Mouse (Mus musculus) CH12.LX (cell line): Measurements from ENCODE around the gene Il1f10. TPM values are rescaled to one million over a fixed set of nuclear protein-coding genes. Genes with fewer than 3 reads are reported as not detected.

ENCODE experiments used
- DNase-seq: peaks from one replicate; pipeline ENCODE4 v3.0.0-alpha.2; 2013; ENCODE audit errors: extremely low read depth
- H3K27ac ChIP-seq: 2 replicates; pipeline ENCODE4 v1.5.1; 2012; ENCODE audit warnings: low read depth, mild to moderate bottlenecking, control low read depth, moderate library complexity; ENCODE audit not compliant: insufficient read depth
- H3K27me3 ChIP-seq: replicated peaks from 2 replicates; pipeline ENCODE3; 2012; ENCODE audit warnings: inconsistent platforms
- H3K36me3 ChIP-seq, 2 experiments: replicated peaks in 1 of 2; 2 replicates each; pipeline versions ENCODE3 to v1.6.1; 2012; ENCODE audit warnings: inconsistent platforms in 1 of 2, low read length in 1 of 2, mild to moderate bottlenecking in 1 of 2, mixed read lengths in 1 of 2, moderate library complexity in 1 of 2; ENCODE audit not compliant: control insufficient read depth in 1 of 2, insufficient read depth in 1 of 2
- H3K4me1 ChIP-seq, 2 experiments: 2 replicates each; pipeline ENCODE4 v1.6.1; 2012; ENCODE audit warnings: inconsistent platforms in 1 of 2, moderate library complexity in 1 of 2; ENCODE audit not compliant: insufficient read depth in 2 of 2, control insufficient read depth in 1 of 2
- H3K4me2 ChIP-seq: 2 replicates; pipeline ENCODE4 v1.6.1; 2012; ENCODE audit warnings: low read depth, mild to moderate bottlenecking, control low read depth; ENCODE audit not compliant: poor library complexity, insufficient read depth, severe bottlenecking
- H3K4me3 ChIP-seq, 3 experiments: fragments of 150-350 bp in 1 of 3; sonication (generic) in 1 of 3; replicated peaks in 1 of 3; 2 replicates each; pipeline versions ENCODE3 to v1.5.1; 2011 to 2012; ENCODE audit warnings: low read depth in 2 of 3, low read length in 2 of 3, mild to moderate bottlenecking in 2 of 3, moderate library complexity in 2 of 3, control low read depth in 1 of 3, improper control_type of control experiment in 1 of 3, inconsistent platforms in 1 of 3, mixed read lengths in 1 of 3; ENCODE audit not compliant: poor library complexity in 1 of 3
- H3K79me2 ChIP-seq: replicated peaks from 2 replicates; pipeline ENCODE4 v1.6.1; 2012; ENCODE audit warnings: mild to moderate bottlenecking, moderate library complexity; ENCODE audit not compliant: control insufficient read depth, poor library complexity, insufficient read depth, severe bottlenecking; ENCODE audit errors: extremely low read depth
- H3K9ac ChIP-seq: 2 replicates; pipeline ENCODE4 v1.6.1; 2012; ENCODE audit warnings: low read depth, mild to moderate bottlenecking, control low read depth, moderate library complexity; ENCODE audit not compliant: insufficient read depth
- H3K9me3 ChIP-seq: replicated peaks from 2 replicates; pipeline ENCODE3; 2012; ENCODE audit warnings: low read length, inconsistent platforms, mixed read lengths
- BHLHE40 ChIP-seq: IDR thresholded peaks from 2 replicates; pipeline ENCODE4 v1.6.1; 2011; ENCODE audit warnings: mild to moderate bottlenecking, low read depth, low read length, improper control_type of control experiment
- CHD2 ChIP-seq: IDR thresholded peaks from 2 replicates; pipeline ENCODE4 v1.6.1; 2011; ENCODE audit warnings: low read length, improper control_type of control experiment
- E2F4 ChIP-seq: IDR thresholded peaks from 2 replicates; pipeline ENCODE4 v1.6.1; 2011; ENCODE audit warnings: low read depth, low read length, improper control_type of control experiment; ENCODE audit not compliant: insufficient replicate concordance
- ELF1 ChIP-seq: IDR thresholded peaks from 2 replicates; pipeline ENCODE4 v1.6.1; 2014; ENCODE audit warnings: low read depth, mild to moderate bottlenecking, inconsistent platforms, low read length, improper control_type of control experiment
- EP300 ChIP-seq: IDR thresholded peaks from 2 replicates; pipeline ENCODE4 v1.6.1; 2011; ENCODE audit warnings: low read length, improper control_type of control experiment
- ETS1 ChIP-seq: conservative IDR thresholded peaks from 2 replicates; pipeline ENCODE4 v1.6.1; 2012; ENCODE audit warnings: low read depth, mild to moderate bottlenecking, inconsistent platforms, low read length, improper control_type of control experiment, moderate library complexity
- HCFC1 ChIP-seq: IDR thresholded peaks from 2 replicates; pipeline ENCODE4 v1.6.1; 2012; ENCODE audit warnings: low read depth, mild to moderate bottlenecking, inconsistent platforms, low read length, improper control_type of control experiment
- KAT2A ChIP-seq: IDR thresholded peaks from 2 replicates; pipeline ENCODE4 v1.6.1; 2012; ENCODE audit warnings: low read length, improper control_type of control experiment, inconsistent platforms; ENCODE audit not compliant: insufficient replicate concordance
- MAFK ChIP-seq: IDR thresholded peaks from 2 replicates; pipeline ENCODE4 v1.6.1; 2011; ENCODE audit warnings: low read length, improper control_type of control experiment; ENCODE audit not compliant: insufficient replicate concordance
- MAZ ChIP-seq: IDR thresholded peaks from 2 replicates; pipeline ENCODE4 v1.6.1; 2012; ENCODE audit warnings: low read depth, mild to moderate bottlenecking, inconsistent platforms, low read length, improper control_type of control experiment, moderate library complexity
- MEF2A ChIP-seq: IDR thresholded peaks from 2 replicates; pipeline ENCODE4 v1.6.1; 2014; ENCODE audit warnings: low read depth, mild to moderate bottlenecking, inconsistent platforms, low read length, improper control_type of control experiment, borderline replicate concordance
- MYC ChIP-seq: IDR thresholded peaks from 2 replicates; pipeline ENCODE4 v1.6.1; 2011; ENCODE audit warnings: low read depth, mild to moderate bottlenecking, improper control_type of control experiment, low read length
- NELFE ChIP-seq: IDR thresholded peaks from 2 replicates; pipeline ENCODE4 v1.6.1; 2011; ENCODE audit warnings: low read depth, low read length, improper control_type of control experiment
- NRF1 ChIP-seq: IDR thresholded peaks from 2 replicates; pipeline ENCODE4 v1.6.1; 2014; ENCODE audit warnings: low read depth, mild to moderate bottlenecking, inconsistent platforms, low read length, improper control_type of control experiment, moderate library complexity
- PAX5 ChIP-seq: IDR thresholded peaks from 2 replicates; pipeline ENCODE4 v1.6.1; 2012; ENCODE audit warnings: low read length, inconsistent platforms, mixed read lengths
- POLR2A ChIP-seq: IDR thresholded peaks from 2 replicates; pipeline ENCODE4 v1.6.1; 2011; ENCODE audit warnings: low read depth, mild to moderate bottlenecking, improper control_type of control experiment, low read length
- SMC3 ChIP-seq: IDR thresholded peaks from 2 replicates; pipeline ENCODE4 v1.6.1; 2011; ENCODE audit warnings: low read depth, low read length, improper control_type of control experiment
- TBP ChIP-seq: conservative IDR thresholded peaks from 2 replicates; pipeline ENCODE4 v1.6.1; 2011; ENCODE audit warnings: low read depth, low read length, improper control_type of control experiment
- USF2 ChIP-seq: conservative IDR thresholded peaks from 2 replicates; pipeline ENCODE4 v1.6.1; 2011; ENCODE audit warnings: low read depth, low read length, improper control_type of control experiment
- ZC3H11A ChIP-seq: IDR thresholded peaks from 2 replicates; pipeline ENCODE4 v1.6.1; 2012; ENCODE audit warnings: low read depth, mild to moderate bottlenecking, inconsistent platforms, low read length, improper control_type of control experiment
- ZKSCAN1 ChIP-seq: IDR thresholded peaks from 2 replicates; pipeline ENCODE4 v1.6.1; 2012; ENCODE audit warnings: low read depth, inconsistent platforms, low read length, improper control_type of control experiment, borderline replicate concordance
- ZMIZ1 ChIP-seq: IDR thresholded peaks from 2 replicates; pipeline ENCODE4 v1.6.1; 2012; ENCODE audit warnings: low read depth, mild to moderate bottlenecking, inconsistent platforms, low read length, improper control_type of control experiment
- ZNF384 ChIP-seq: IDR thresholded peaks from 2 replicates; pipeline ENCODE4 v1.6.1; 2012; ENCODE audit warnings: low read depth, low read length, improper control_type of control experiment, inconsistent platforms
- dilution Hi-C: fragments of 300-500 bp; cut with MboI; formaldehyde crosslinking; loops from 2 replicates; pipeline ENCODE4 v1.14.3; 2020; ENCODE audit warnings: low sequenced_read_pairs; ENCODE audit not compliant: extremely low pct_unique_long_range_greater_than_20kb, extremely low pct_ligation_motif_present
- in situ Hi-C: fragments of 300-500 bp; cut with MboI; formaldehyde crosslinking; loops from 3 replicates; pipeline ENCODE4 v1.14.3; 2019; ENCODE audit warnings: low sequenced_read_pairs, low pct_ligation_motif_present, low pct_unique_long_range_greater_than_20kb, mixed read lengths
- polyA plus RNA-seq: library from polyadenylated mRNA; unstranded; fragments of >175 nt; gene quantifications from 2 replicates; pipeline ENCODE4 v1.2.1, GENCODE M21; 2012; ENCODE audit warnings: low read depth; ENCODE audit not compliant: insufficient read length
- total RNA-seq, 2 experiments: library from RNA; depleted of rRNA; stranded (reverse); fragments of 300-350 nt in 1 of 2; fragments of >200 nt in 1 of 2; gene quantifications; 2 replicates each; pipeline ENCODE4 v1.2.3; 2012 to 2014

Gene Il1f10
- total RNA-seq (2012; rRNA removed) (not detected in 2 replicates), total RNA-seq (2014; rRNA removed) (not detected in 2 replicates), polyA plus RNA-seq (not detected in 2 replicates)

DNA sequence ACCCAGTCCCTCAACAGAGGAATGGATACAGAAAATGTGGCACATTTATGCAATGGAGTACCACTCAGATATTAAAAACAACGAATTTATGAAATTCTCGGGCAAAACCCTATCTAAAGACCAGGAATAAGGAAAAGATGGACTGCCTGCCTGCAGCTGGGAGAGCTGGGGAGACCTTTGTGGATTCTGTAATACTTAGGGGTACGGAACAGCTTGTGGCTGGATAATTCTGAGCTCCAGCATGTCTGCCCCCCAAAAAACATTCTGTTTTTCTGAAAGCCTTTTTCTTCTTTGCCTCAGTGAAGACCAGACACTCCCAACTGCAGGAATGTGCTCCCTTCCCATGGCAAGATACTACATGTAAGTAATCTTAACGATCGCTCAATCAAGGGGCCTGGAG is at the start of gene Il1f10:
Gene Il1f10 (plus strand): TSS at position 301 of the 400 bp plus-strand sequence.
- H3K4me1 ChIP-seq: no peaks in the 10 kb centered on the region
- no peak within 1 kb of the TSS for H3K9ac ChIP-seq
- H3K4me3 ChIP-seq: no peak within 1 kb of the TSS
- no peaks in the 10 kb centered on the region for H3K27me3 ChIP-seq
- H3K36me3 ChIP-seq: no peaks in the 10 kb centered on the region
- H3K9me3 ChIP-seq: no peaks in the 10 kb centered on the region
- no peaks in the 10 kb centered on the region for H3K79me2 ChIP-seq
- in situ Hi-C loops (loop anchor here (10.0 kb wide), 1 partner anchor 274 kb away; no protein-coding TSS in a partner anchor), dilution Hi-C loops (no loop called here)
- H3K4me2 ChIP-seq: no peak within 1 kb of the TSS
- DNase-seq: no peak
- TF ChIP-seq ZC3H11A (no peak), MEF2A (no peak), E2F4 (no peak), ZNF384 (no peak), MAFK (no peak), TBP (no peak), MYC (no peak), BHLHE40 (no peak), MAZ (no peak), ELF1 (no peak), CHD2 (no peak), USF2 (no peak), ETS1 (no peak), POLR2A (no peak), ZKSCAN1 (no peak), EP300 (no peak), NELFE (no peak), NRF1 (no peak)
- H3K27ac ChIP-seq: no peak within 1 kb of the TSS

DNA sequence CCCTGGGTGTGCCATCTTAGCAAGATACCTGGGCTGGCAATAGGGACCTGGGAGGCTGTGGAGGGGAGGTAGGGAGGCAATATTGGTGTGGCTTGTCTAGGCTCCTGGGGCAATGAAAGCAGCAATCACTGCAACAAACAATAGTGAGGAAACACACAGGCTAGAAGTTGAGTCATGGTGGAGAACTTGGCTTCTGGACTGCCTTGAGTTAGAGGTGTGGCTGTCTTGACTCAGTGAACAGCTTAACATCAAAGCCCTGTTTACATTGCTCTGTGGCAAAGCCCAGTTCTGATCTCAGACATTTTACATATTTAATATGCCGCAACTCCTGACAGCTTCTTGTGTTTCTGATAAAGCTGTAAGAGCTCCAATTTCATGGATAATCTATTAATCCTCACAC is 23.5 kb upstream of the Il1f10 start:
- no peak overlapping the region for H3K4me3 ChIP-seq

More for the DNA sequence above, 23.5 kb upstream of the Il1f10 start:
- in situ Hi-C loops: no loop called here
- Histone ChIP-seq H3K4me2 (no peak overlapping the region), H3K79me2 (no peaks in the 10 kb centered on the region), H3K9me3 (no peaks in the 10 kb centered on the region), H3K27ac (no peak overlapping the region), H3K36me3 (no peaks in the 10 kb centered on the region), H3K9ac (no peak overlapping the region), H3K27me3 (no peaks in the 10 kb centered on the region), H3K4me1 (0 out of 4 replicates have a peak, but pooled peaks cover 2 to 5% of the 10 kb centered on the region in 2 experiments)
- DNase-seq: no peak
- dilution Hi-C loops: no loop called here
- TF ChIP-seq KAT2A (no peak), MEF2A (no peak), PAX5 (no peak), BHLHE40 (no peak), ELF1 (no peak), SMC3 (no peak), ZC3H11A (no peak), MAZ (no peak), ZMIZ1 (no peak), HCFC1 (no peak)
- TF ChIP-seq, all 38 proteins: peak for 0
